Mouse (Mus musculus): ENCODE data around the gene Gdnf.

Gdnf gene

GRCm38 (mm10) chr15:7810556-7811252, at the start of gene Gdnf:
TSS of gene Gdnf (plus strand) at chr15:7810846.
- in situ Hi-C loops (cut with MboI; ENCODE audit: low sequenced_read_pairs): no loop called here

- in situ Hi-C loops (cut with MboI; ENCODE audit: low sequenced_read_pairs): no loop called here
These were observed 43.5 kb upstream of the Gdnf start for GRCm38 (mm10) chr15:7767166-7767565.

- in situ Hi-C loops (cut with MboI; ENCODE audit: low sequenced_read_pairs): no loop called here
These were observed 37.7 kb upstream of the Gdnf start for GRCm38 (mm10) chr15:7772983-7773382.

GRCm38 (mm10) chr15:7781517-7781916, 29.1 kb upstream of the Gdnf start:
- in situ Hi-C loops (cut with MboI; ENCODE audit: low sequenced_read_pairs): no loop called here

- in situ Hi-C loops (cut with MboI; ENCODE audit: low sequenced_read_pairs): no loop called here
These were observed 730 bp upstream of the Gdnf start for GRCm38 (mm10) chr15:7809841-7810391.

GRCm38 (mm10) chr15:7811253-7811625, 593 bp downstream of the Gdnf start:
- in situ Hi-C loops (cut with MboI; ENCODE audit: low sequenced_read_pairs): no loop called here

- in situ Hi-C loops (cut with MboI; ENCODE audit: low sequenced_read_pairs): no loop called here
These were observed 1.4 kb downstream of the Gdnf start for GRCm38 (mm10) chr15:7811856-7812733.

GRCm38 (mm10) chr15:7812872-7813530, 2.4 kb downstream of the Gdnf start:
- in situ Hi-C loops (cut with MboI; ENCODE audit: low sequenced_read_pairs): no loop called here

GRCm38 (mm10) chr15:7813531-7814370, 3.1 kb downstream of the Gdnf start:
- in situ Hi-C loops (cut with MboI; ENCODE audit: low sequenced_read_pairs): no loop called here

- in situ Hi-C loops (cut with MboI; ENCODE audit: low sequenced_read_pairs): no loop called here
These were observed 3.7 kb downstream of the Gdnf start for GRCm38 (mm10) chr15:7814371-7814680.

GRCm38 (mm10) chr15:7814917-7815316, 4.3 kb downstream of the Gdnf start:
- in situ Hi-C loops (cut with MboI; ENCODE audit: low sequenced_read_pairs): no loop called here

- in situ Hi-C loops (cut with MboI; ENCODE audit: low sequenced_read_pairs): no loop called here
These were observed 4.9 kb downstream of the Gdnf start for GRCm38 (mm10) chr15:7815521-7815944.

GRCm38 (mm10) chr15:7823886-7824285, 13.2 kb downstream of the Gdnf start:
- in situ Hi-C loops (cut with MboI; ENCODE audit: low sequenced_read_pairs): no loop called here

- in situ Hi-C loops (cut with MboI; ENCODE audit: low sequenced_read_pairs): no loop called here
These were observed 14.9 kb downstream of the Gdnf start for GRCm38 (mm10) chr15:7825530-7825929.

- in situ Hi-C loops (cut with MboI; ENCODE audit: low sequenced_read_pairs): no loop called here
These were observed 24.8 kb downstream of the Gdnf start for GRCm38 (mm10) chr15:7835404-7835803.

- in situ Hi-C loops (cut with MboI; ENCODE audit: low sequenced_read_pairs): no loop called here
These were observed 27.6 kb downstream of the Gdnf start for GRCm38 (mm10) chr15:7838060-7838920.

- in situ Hi-C loops (cut with MboI; ENCODE audit: low sequenced_read_pairs): no loop called here
These were observed 28.3 kb downstream of the Gdnf start for GRCm38 (mm10) chr15:7838921-7839309.

GRCm38 (mm10) chr15:7841664-7842063, 31.0 kb downstream of the Gdnf start:
- in situ Hi-C loops (cut with MboI; ENCODE audit: low sequenced_read_pairs): no loop called here

- in situ Hi-C loops (cut with MboI; ENCODE audit: low sequenced_read_pairs): no loop called here
These were observed 31.8 kb downstream of the Gdnf start for GRCm38 (mm10) chr15:7842398-7842797.

- in situ Hi-C loops (cut with MboI; ENCODE audit: low sequenced_read_pairs): no loop called here
These were observed 46.8 kb downstream of the Gdnf start for GRCm38 (mm10) chr15:7857418-7857817.
